Mouse (Mus musculus) kidney, adult 2 months (tissue): ENCODE measurements around the gene Polr3c. TPM values are rescaled to one million over a fixed set of nuclear protein-coding genes. Genes with fewer than 3 reads are reported as not detected.
A peak's percentile ranks its signal among the peaks of the same experiment; 100 is the strongest.

ENCODE experiments used
- DNase-seq: peaks from one replicate; pipeline ENCODE4 v3.0.0; 2021
- H3K27ac ChIP-seq: fragments of 200-500 bp; 2 replicates; pipeline ENCODE4 v1.5.1; 2012; ENCODE audit warnings: low read depth, low read length, control low read depth, inconsistent platforms; ENCODE audit not compliant: insufficient read depth
- H3K27me3 ChIP-seq: fragments of 200-500 bp; replicated peaks from 2 replicates; pipeline ENCODE4 v1.6.1; 2012; ENCODE audit warnings: mild to moderate bottlenecking, moderate library complexity, low read length, inconsistent platforms; ENCODE audit not compliant: control insufficient read depth, insufficient read depth
- H3K36me3 ChIP-seq: fragments of 200-500 bp; 2 replicates; pipeline ENCODE4 v1.6.1; 2012; ENCODE audit warnings: mild to moderate bottlenecking, moderate library complexity, low read length, inconsistent platforms; ENCODE audit not compliant: control insufficient read depth, insufficient read depth
- H3K4me1 ChIP-seq: fragments of 200-500 bp; 2 replicates; pipeline ENCODE4 v1.6.1; 2011; ENCODE audit warnings: low read length; ENCODE audit not compliant: control insufficient read depth, insufficient read depth
- H3K4me3 ChIP-seq: fragments of 200-500 bp; 2 replicates; pipeline ENCODE4 v1.5.1; 2011; ENCODE audit warnings: mild to moderate bottlenecking, low read depth, low read length, control low read depth; ENCODE audit not compliant: insufficient read depth
- CTCF ChIP-seq: fragments of 200-500 bp; conservative IDR thresholded peaks from 2 replicates; pipeline ENCODE4 v1.5.1; 2011; ENCODE audit warnings: low read depth, mild to moderate bottlenecking, control low read depth, low read length, moderate library complexity, mixed read lengths; ENCODE audit not compliant: insufficient read depth, insufficient read length
- POLR2A ChIP-seq: fragments of 200-500 bp; IDR thresholded peaks from one replicate; pipeline ENCODE4 v1.6.1; 2011; ENCODE audit warnings: low read depth, low read length, control low read depth
- WGBS: fragments of 180-500 bp; shearing (Covaris S2); methylation state at CpG from one replicate; pipeline ENCODE4 v1.1.7; 2018; 5-methylcytosine and 5-hydroxymethylcytosine counted together
- polyA plus RNA-seq: library from polyadenylated mRNA; depleted of rRNA; stranded (reverse); fragments of >200 nt; gene quantifications from 2 replicates; pipeline ENCODE4 v1.2.3, GENCODE M21; 2012

Gene Polr3c
- polyA plus RNA-seq, 1 experiment = 34.6 TPM

DNA sequence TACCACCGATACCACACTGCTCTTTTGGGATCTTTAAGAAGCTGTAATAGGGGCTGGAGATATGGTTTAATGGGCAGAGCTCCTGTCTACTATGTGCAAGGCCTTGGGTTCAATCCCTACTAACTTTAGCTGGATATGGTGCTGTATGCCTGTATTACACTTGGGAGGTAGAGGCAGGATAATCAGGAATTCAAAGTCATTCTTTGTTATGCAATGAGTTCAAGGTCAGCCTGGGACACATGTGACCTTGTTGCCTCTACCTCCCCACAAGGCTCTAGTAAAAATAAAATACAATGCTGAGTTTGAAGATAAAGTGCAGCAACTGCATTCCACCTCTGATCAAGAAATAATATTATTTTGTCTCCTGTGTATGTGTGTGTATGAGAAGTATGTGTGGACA, 6.6 kb upstream of the Polr3c start:
- Histone ChIP-seq H3K27me3 (no peaks in the 10 kb centered on the region), H3K4me3 (no peak overlapping the region), H3K36me3 (no peaks in the 10 kb centered on the region; the same call in 1 of the 2 replicates), H3K27ac (no peak overlapping the region), H3K4me1 (peaks cover 27% of the 10 kb centered on the region)
- no peak for DNase-seq
- WGBS = 100% methylated on average over 1 of the region's 1 CpGs
- TF ChIP-seq POLR2A (no peak), CTCF (no peak)

GRCm38 (mm10) chr3:96730785-96731184, 3.4 kb upstream of the Polr3c start:
- no peaks in the 10 kb centered on the region for H3K27me3 ChIP-seq
- 61% methylated on average over 5 of the region's 5 CpGs for WGBS
- no peak for DNase-seq
- H3K27ac ChIP-seq = no peak overlapping the region
- H3K36me3 ChIP-seq = no peaks in the 10 kb centered on the region; the same call in 1 of the 2 replicates
- TF ChIP-seq CTCF = no peak
- no peak for TF ChIP-seq POLR2A
- no peak overlapping the region for H3K4me3 ChIP-seq
- H3K4me1 ChIP-seq = peaks cover 23% of the 10 kb centered on the region

DNA sequence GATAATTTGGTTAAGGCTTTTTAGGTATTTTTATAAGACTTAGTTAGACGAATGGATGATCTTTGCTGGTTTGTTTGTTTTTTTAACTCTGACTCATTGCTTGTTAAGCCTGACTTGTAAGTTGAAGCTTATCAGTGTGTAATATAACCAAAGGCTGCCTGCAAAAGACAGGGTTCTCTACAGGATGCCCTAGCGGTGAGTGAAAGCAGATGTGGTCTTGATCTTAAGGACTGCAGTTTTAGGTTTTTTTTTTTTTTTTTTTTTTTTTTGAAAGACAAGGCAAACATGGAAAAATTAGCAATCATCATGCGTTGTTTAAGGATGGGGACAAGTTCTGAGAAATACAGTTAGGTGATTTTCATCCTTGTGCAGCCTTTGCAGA, 2.0 kb upstream of the Polr3c start:
- H3K27me3 ChIP-seq = no peaks in the 10 kb centered on the region

GRCm38 (mm10) chr3:96728634-96729402, 1.4 kb upstream of the Polr3c start:
- 37% methylated on average over 7 of the region's 7 CpGs for WGBS
- DNase-seq = no peak
- H3K27ac ChIP-seq = peak overlapping the region; percentile 91
- no peaks in the 10 kb centered on the region; the same call in 1 of the 2 replicates for H3K36me3 ChIP-seq
- TF ChIP-seq POLR2A = no peak
- no peak for TF ChIP-seq CTCF
- no peaks in the 10 kb centered on the region for H3K27me3 ChIP-seq
- H3K4me3 ChIP-seq = peak overlapping the region; percentile 92
- H3K4me1 ChIP-seq = peaks cover 23% of the 10 kb centered on the region

More for the DNA sequence above, 2.0 kb upstream of the Polr3c start:
- no peaks in the 10 kb centered on the region; the same call in 1 of the 2 replicates for H3K36me3 ChIP-seq
- H3K4me1 ChIP-seq = peaks cover 23% of the 10 kb centered on the region
- DNase-seq = no peak
- H3K4me3 ChIP-seq = no peak overlapping the region
- 54% methylated on average over 3 of the region's 3 CpGs for WGBS
- TF ChIP-seq CTCF = no peak
- H3K27ac ChIP-seq = no peak overlapping the region

DNA sequence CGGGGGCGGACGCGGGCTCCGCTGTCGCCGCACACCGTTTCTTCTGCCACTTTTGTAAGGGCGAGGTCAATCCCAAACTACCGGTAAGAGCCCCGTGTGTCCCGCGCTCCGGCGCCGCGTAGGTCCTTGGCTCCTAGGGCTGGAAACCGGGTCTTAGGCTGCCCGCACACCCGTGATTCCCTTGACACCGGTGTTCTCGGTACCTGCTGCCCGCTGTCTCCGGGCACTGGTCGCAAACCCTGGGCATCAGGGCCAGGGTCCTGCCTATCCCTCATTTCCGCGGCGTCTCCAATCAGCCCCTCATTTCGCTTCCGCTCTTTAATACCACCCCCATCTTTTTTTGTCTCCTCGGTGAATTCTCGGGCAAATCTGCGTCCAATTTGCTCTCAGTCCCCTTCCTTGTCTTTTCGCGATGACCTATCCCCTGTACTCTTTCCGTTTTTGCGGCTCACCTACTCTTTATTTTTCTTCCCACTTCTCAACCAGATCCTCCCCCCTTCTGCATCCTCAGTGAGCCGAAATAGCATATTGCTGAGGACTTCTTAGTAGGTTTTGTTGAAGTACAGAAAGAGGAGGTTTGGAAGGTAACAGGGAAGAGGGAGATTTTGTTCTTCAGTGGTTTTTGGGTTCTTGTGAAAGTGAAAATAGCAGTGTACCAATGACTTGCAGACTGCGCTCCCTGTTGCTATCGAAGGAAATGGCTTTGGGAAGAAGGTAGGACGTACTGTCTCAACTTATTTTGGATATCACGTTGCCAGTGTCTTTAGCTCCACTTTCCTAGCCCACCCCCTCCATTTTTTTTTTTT, 603 bp upstream of the Polr3c start:
- no peaks in the 10 kb centered on the region for H3K27me3 ChIP-seq
- peak overlapping the region; percentile 91 for H3K27ac ChIP-seq
- peak overlapping the region; percentile 92 for H3K4me3 ChIP-seq
- under 1% methylated on average over 42 of the region's 42 CpGs for WGBS
- H3K4me1 ChIP-seq = peaks cover 23% of the 10 kb centered on the region
- peak; percentile 34 for DNase-seq
- no peak for TF ChIP-seq POLR2A
- TF ChIP-seq CTCF = no peak
- H3K36me3 ChIP-seq = no peaks in the 10 kb centered on the region; the same call in 1 of the 2 replicates

DNA sequence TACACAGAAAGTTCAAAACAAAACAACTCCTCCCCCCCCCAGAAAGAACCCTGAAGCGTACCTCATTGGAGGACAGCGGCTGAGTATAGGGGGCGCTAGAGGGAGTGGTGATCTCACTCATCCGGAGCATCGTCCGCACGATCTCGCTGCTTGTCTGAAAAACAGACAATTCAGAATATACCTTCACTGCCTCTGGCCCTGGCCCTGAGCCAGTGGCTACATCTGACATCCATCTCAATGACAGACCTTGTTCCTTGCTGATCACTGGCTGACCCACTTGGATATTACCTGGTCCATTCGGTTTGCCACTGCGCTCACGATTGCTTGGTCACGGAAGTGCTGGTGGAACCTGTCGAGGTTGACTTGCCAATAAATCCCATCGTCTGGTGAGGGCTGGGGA, 8.3 kb downstream of the Polr3c start:
- 50% methylated on average over 14 of the region's 14 CpGs for WGBS
- no peak overlapping the region for H3K27ac ChIP-seq
- H3K27me3 ChIP-seq = no peaks in the 10 kb centered on the region
- H3K4me1 ChIP-seq = no peaks in the 10 kb centered on the region
- DNase-seq = peak; percentile 35
- TF ChIP-seq CTCF (peak; percentile 44), POLR2A (no peak)
- no peaks in the 10 kb centered on the region for H3K36me3 ChIP-seq
- no peak overlapping the region for H3K4me3 ChIP-seq

GRCm38 (mm10) chr3:96715854-96716253, 11.6 kb downstream of the Polr3c start:
- DNase-seq = no peak
- H3K27me3 ChIP-seq = no peaks in the 10 kb centered on the region
- WGBS = 52% methylated on average over 2 of the region's 2 CpGs
- TF ChIP-seq POLR2A (no peak), CTCF (no peak)
- H3K27ac ChIP-seq = no peak overlapping the region
- no peak overlapping the region for H3K4me3 ChIP-seq
- peaks cover 2% of the 10 kb centered on the region; the same call in 1 of the 2 replicates for H3K36me3 ChIP-seq
- H3K4me1 ChIP-seq = no peaks in the 10 kb centered on the region
